Mouse (Mus musculus) heart, adult 2 months (tissue): ENCODE data around the gene Syngr1.

Source experiments
- CTCF ChIP-seq: fragments of 200-600 bp; IDR thresholded peaks from 2 replicates; pipeline ENCODE4 v1.8.1; 2022; ENCODE audit warnings: antibody characterized with exemption, mild to moderate bottlenecking, moderate library complexity
- POLR2A ChIP-seq: fragments of 200-500 bp; IDR thresholded peaks from 2 replicates; pipeline ENCODE4 v1.6.1; 2011; ENCODE audit warnings: mild to moderate bottlenecking, low read depth, low read length, control low read depth; ENCODE audit not compliant: insufficient read depth

DNA sequence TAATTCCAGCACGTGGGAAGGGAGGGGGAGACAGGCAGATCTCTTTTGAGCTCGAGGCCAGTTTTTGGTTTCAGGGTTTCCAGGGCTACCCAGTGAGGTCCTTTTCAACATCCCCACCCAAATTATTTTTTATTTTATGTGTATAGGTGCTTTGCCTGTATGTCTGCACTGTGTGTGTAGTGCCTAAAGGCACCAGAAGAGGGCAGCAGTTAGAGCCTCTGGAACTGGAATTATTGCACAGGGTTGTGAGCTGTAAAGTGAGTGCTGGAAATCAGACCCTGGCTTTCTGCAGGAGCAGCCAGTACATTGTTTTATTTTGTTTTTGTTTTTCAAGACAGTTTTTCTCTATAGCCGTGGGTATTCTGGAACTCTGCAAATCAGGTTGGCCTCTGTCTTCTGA is 51.0 kb downstream of the Syngr1 start:
- TF ChIP-seq CTCF, result peak; percentile 49
- TF ChIP-seq POLR2A, result no peak
